Mouse (Mus musculus): ENCODE results near the gene Fpr3. TPM values are rescaled to one million over a fixed set of nuclear protein-coding genes. Genes with fewer than 3 reads are reported as not detected.
A peak's percentile ranks its signal among the peaks of the same experiment; 100 is the strongest.
"Not testable (repeated sequence)": the region's sequence is repeated elsewhere in the genome, so short reads cannot be mapped to it uniquely, and the experiment has no call there.

The Fpr3 gene
- polyA plus RNA-seq, 1 experiment from 2014 or later = not detected

GRCm38 (mm10) chr17:17883840-17884239 is 3.8 kb upstream of the Fpr3 start, which contains the start of gene Fpr1:
Gene Fpr1, minus strand, starts transcription at chr17:17883940.
- no peaks in the 10 kb centered on the region for H3K9me3 ChIP-seq (replicated peaks)
- H3K4me3 ChIP-seq = no peak within 1 kb of the TSS
- H3K27ac ChIP-seq = no peak within 1 kb of the TSS
- no peak within 1 kb of the TSS for H3K4me2 ChIP-seq
- no peaks in the 10 kb centered on the region for H3K36me3 ChIP-seq
- H3K4me1 ChIP-seq (replicated peaks) = no peaks in the 10 kb centered on the region
- ATAC-seq (replicated peaks; ENCODE audit: insufficient number of reproducible peaks, insufficient read depth, low FRiP score, low read depth) = no peak
- no peaks in the 10 kb centered on the region for H3K27me3 ChIP-seq
- no peak within 1 kb of the TSS for H3K9ac ChIP-seq
- 55% methylated on average over 1 of the region's 1 CpGs for WGBS

DNA sequence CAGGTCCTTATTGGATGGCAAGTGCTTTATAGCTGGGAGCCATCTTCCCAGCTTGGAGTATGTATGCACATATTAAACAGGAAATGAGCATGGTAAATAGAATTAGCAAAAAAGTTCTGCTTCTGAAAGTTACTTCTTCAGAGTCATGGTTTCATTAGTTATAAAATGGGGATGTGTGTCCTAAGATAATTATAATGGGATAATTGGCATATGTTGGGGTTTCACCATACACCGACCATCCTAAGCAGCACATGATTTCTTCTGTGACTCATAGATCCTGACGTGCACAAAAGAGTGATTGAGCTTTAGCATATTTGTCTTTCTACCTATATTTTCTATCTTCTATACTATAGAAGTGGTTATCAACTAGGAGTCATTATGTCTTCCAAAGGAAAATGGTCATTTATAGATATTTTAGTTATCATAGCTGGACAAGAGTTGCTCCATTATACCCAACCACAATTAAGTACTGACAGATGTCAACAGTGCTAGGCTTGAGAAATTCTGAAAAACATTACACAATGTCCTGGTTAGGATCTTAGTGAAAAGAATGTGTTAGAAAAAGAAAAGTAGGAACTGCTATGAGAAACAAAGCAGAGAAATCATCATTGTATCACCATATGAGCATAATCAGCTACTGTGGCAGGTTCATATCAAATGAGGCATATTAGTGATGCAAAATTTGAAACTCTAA is 2.2 kb downstream of the Fpr3 start:
- WGBS = 82% methylated on average over 2 of the region's 2 CpGs

DNA sequence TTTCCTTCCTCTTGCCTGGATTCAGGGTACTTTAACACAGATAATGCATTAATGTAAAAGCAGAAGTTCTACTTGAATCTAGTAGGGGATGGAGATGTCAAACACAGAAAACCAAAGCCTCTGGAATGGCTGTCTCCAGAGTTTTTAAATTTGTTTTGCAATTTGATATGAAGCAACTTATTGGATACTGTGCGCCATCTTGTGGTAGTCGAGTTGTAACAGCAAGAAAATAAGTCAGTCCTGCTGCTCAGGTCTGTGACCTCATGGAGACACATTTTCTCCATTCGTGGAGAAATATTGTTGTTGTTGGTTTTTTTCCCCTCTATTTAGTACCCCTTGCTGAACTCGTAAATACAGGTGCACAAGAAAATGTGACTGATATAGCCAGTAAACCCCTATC is 8.4 kb downstream of the Fpr3 start:
- no peak for ATAC-seq (replicated peaks; ENCODE audit: insufficient number of reproducible peaks, insufficient read depth, low FRiP score, low read depth)
- Histone ChIP-seq H3K4me2 (no peak overlapping the region), H3K27ac (no peak overlapping the region), H3K4me3 (no peak overlapping the region), H3K9ac (no peak overlapping the region), H3K4me1 (replicated peaks) (no peaks in the 10 kb centered on the region), H3K36me3 (no peaks in the 10 kb centered on the region), H3K27me3 (no peaks in the 10 kb centered on the region), H3K9me3 (replicated peaks) (no peaks in the 10 kb centered on the region)
- WGBS = 3% methylated on average over 4 of the region's 4 CpGs

More for the DNA sequence above, 2.2 kb downstream of the Fpr3 start:
- no peak for ATAC-seq (replicated peaks; ENCODE audit: insufficient number of reproducible peaks, insufficient read depth, low FRiP score, low read depth)
- Histone ChIP-seq H3K27me3 (no peaks in the 10 kb centered on the region), H3K4me1 (replicated peaks) (no peaks in the 10 kb centered on the region), H3K4me3 (no peak overlapping the region), H3K4me2 (no peak overlapping the region), H3K9me3 (replicated peaks) (no peaks in the 10 kb centered on the region), H3K36me3 (no peaks in the 10 kb centered on the region), H3K9ac (no peak overlapping the region), H3K27ac (no peak overlapping the region)

GRCm38 (mm10) chr17:17899268-17899667 is 11.6 kb downstream of the Fpr3 start:
- ATAC-seq (replicated peaks; ENCODE audit: insufficient number of reproducible peaks, insufficient read depth, low FRiP score, low read depth) = no peak
- H3K36me3 ChIP-seq = no peaks in the 10 kb centered on the region
- no peak overlapping the region for H3K4me2 ChIP-seq
- no peaks in the 10 kb centered on the region for H3K9me3 ChIP-seq (replicated peaks)
- H3K27ac ChIP-seq = no peak overlapping the region
- no peak overlapping the region for H3K4me3 ChIP-seq
- H3K27me3 ChIP-seq = no peaks in the 10 kb centered on the region
- WGBS = 85% methylated on average over 2 of the region's 2 CpGs
- no peaks in the 10 kb centered on the region for H3K4me1 ChIP-seq (replicated peaks)
- H3K9ac ChIP-seq = no peak overlapping the region

- H3K9me3 ChIP-seq (replicated peaks) = no peaks in the 10 kb centered on the region
- H3K9ac ChIP-seq = no peak overlapping the region
- H3K4me3 ChIP-seq = no peak overlapping the region
- 79% methylated on average over 1 of the region's 1 CpGs for WGBS
- no peak overlapping the region for H3K27ac ChIP-seq
- no peak overlapping the region for H3K4me2 ChIP-seq
- H3K27me3 ChIP-seq = no peaks in the 10 kb centered on the region
- H3K36me3 ChIP-seq = no peaks in the 10 kb centered on the region
- no peaks in the 10 kb centered on the region for H3K4me1 ChIP-seq (replicated peaks)
- ATAC-seq (replicated peaks; ENCODE audit: insufficient number of reproducible peaks, insufficient read depth, low FRiP score, low read depth) = no peak
Measured at GRCm38 (mm10) chr17:17900768-17901167, 13.1 kb downstream of the Fpr3 start.

DNA sequence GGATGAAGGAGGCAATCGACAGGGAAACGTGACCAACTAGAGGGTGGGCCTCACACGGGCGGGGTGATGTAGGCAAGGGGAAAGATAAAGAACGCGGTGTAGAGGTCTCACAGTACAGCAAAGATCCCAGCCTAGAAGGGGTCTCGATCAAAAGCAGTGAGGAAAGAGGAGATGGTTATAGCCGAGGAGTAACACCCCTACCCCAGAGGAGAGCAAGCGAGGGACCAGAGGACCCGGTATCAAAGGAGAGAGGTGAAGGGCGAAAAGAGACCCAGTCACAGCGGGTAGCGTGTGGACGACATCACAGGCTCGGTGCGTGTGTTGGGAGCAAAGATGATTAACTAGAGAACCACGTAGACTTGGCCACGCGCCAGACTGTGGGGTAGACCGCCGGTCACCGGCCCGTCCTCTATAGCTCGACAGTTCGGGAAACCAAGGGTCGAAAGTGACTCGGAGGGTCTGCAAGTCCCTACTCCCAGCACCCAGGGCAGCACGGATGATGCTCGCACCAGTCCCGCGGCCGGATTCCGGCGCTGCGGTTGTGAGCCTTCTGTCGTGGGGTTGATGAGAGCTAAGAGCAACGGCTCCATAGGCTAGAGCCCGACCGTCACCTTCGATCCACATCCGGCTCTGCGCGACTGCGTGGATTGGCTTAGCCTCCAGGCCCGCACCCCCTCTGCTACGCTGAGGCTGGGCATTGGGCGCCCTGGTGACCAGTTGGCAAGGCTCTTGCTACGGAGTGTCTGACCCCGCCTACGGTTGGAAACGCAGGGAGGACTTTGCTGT is 22.2 kb downstream of the Fpr3 start:
- ATAC-seq (replicated peaks; ENCODE audit: insufficient number of reproducible peaks, insufficient read depth, low FRiP score, low read depth) = peak; percentile 96
- 12% methylated on average over 51 of the region's 51 CpGs for WGBS
- peak overlapping the region; percentile 57 for H3K9ac ChIP-seq
- H3K4me1 ChIP-seq (replicated peaks) = peaks cover 8% of the 10 kb centered on the region; the same call in 1 of the 2 replicates
- H3K27me3 ChIP-seq = no peaks in the 10 kb centered on the region
- H3K4me3 ChIP-seq = peak overlapping the region; percentile 60
- H3K4me2 ChIP-seq = peak overlapping the region; percentile 89
- no peaks in the 10 kb centered on the region for H3K36me3 ChIP-seq
- no peak overlapping the region for H3K27ac ChIP-seq
- no peaks in the 10 kb centered on the region for H3K9me3 ChIP-seq (replicated peaks)

- not testable (repeated sequence) for H3K4me1 ChIP-seq (replicated peaks); ATAC-seq (replicated peaks; ENCODE audit: insufficient number of reproducible peaks, insufficient read depth, low FRiP score, low read depth); H3K27me3 ChIP-seq; H3K27ac ChIP-seq; H3K4me2 ChIP-seq; H3K9me3 ChIP-seq (replicated peaks); H3K4me3 ChIP-seq; H3K36me3 ChIP-seq; H3K9ac ChIP-seq
- WGBS = 79% methylated on average over 8 of the region's 8 CpGs
Measured at GRCm38 (mm10) chr17:17912618-17913017, 25.0 kb downstream of the Fpr3 start.

DNA sequence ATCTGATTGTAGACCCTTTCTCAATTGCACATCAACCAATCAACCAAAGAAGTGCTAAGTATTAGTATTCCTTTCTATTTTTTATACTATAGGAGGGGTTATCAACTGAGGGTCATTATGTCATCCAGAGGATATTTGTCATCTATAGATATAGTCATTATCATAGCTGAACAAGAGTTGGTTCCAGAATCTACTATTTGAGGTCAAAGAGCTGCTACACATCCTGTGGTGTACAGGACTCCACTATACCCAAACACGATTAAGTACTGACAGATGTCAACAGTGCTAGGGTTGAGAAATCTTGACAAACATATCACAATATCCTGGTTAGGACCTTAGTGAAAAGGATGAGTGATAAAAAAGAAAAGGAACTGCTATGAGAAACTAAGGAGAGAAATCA is 29.7 kb downstream of the Fpr3 start:
- no peak overlapping the region for H3K27ac ChIP-seq
- no peaks in the 10 kb centered on the region for H3K9me3 ChIP-seq (replicated peaks)
- 85% methylated on average over 1 of the region's 1 CpGs for WGBS
- H3K36me3 ChIP-seq = no peaks in the 10 kb centered on the region
- no peak overlapping the region for H3K9ac ChIP-seq
- no peaks in the 10 kb centered on the region for H3K27me3 ChIP-seq
- no peak overlapping the region for H3K4me2 ChIP-seq
- no peak for ATAC-seq (replicated peaks; ENCODE audit: insufficient number of reproducible peaks, insufficient read depth, low FRiP score, low read depth)
- H3K4me3 ChIP-seq = no peak overlapping the region
- H3K4me1 ChIP-seq (replicated peaks) = no peaks in the 10 kb centered on the region

DNA sequence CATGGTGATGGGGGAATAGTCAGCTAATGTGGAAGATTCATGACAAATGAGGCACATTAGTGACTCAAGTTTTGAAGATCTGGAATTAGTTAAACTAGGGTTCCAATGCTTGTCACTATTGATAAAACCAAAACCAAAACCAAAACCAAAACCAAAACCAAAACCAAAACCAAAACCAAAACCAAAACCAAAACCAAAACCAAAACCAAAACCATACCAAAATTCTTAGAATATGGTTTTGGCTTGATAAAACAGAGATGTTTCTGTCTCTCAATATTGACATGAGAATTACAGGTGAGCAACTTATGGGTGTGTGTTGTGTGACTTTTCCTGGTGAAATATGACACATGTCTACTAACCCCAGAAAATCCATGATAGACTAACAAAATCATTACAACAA is 30.1 kb downstream of the Fpr3 start:
- Histone ChIP-seq H3K36me3 (no peaks in the 10 kb centered on the region), H3K4me2 (no peak overlapping the region), H3K9me3 (replicated peaks) (no peaks in the 10 kb centered on the region), H3K4me3 (no peak overlapping the region), H3K9ac (no peak overlapping the region), H3K27ac (no peak overlapping the region), H3K27me3 (no peaks in the 10 kb centered on the region), H3K4me1 (replicated peaks) (no peaks in the 10 kb centered on the region)
- no peak for ATAC-seq (replicated peaks; ENCODE audit: insufficient number of reproducible peaks, insufficient read depth, low FRiP score, low read depth)

DNA sequence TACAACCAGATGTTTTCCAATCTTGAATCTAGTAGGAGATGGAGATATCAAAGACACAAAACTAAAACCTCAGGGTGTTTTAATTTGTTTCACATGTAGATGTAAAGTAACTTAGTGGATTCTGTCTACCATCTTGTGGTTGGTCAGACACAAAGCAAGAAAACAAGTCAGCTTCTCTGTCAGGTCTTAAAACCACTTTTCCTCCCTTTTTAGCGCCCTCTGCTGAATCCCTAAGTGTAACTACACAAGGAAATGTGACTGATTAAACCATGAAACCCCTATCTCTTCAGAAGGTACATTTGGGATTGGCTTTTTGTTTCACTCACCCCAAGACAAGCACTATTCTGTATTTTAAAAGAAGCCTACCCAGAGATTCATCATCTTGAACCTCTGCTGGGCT is 85.8 kb downstream of the Fpr3 start:
- H3K4me1 ChIP-seq (replicated peaks) = no peaks in the 10 kb centered on the region
- no peak overlapping the region for H3K9ac ChIP-seq
- no peak for ATAC-seq (replicated peaks; ENCODE audit: insufficient number of reproducible peaks, insufficient read depth, low FRiP score, low read depth)
- H3K4me2 ChIP-seq = no peak overlapping the region
- H3K36me3 ChIP-seq = no peaks in the 10 kb centered on the region
- no peaks in the 10 kb centered on the region for H3K27me3 ChIP-seq
- peaks cover 6% of the 10 kb centered on the region; the same call in 1 of the 2 replicates for H3K9me3 ChIP-seq (replicated peaks)
- no peak overlapping the region for H3K4me3 ChIP-seq
- 18% methylated on average over 1 of the region's 1 CpGs for WGBS
- no peak overlapping the region for H3K27ac ChIP-seq

DNA sequence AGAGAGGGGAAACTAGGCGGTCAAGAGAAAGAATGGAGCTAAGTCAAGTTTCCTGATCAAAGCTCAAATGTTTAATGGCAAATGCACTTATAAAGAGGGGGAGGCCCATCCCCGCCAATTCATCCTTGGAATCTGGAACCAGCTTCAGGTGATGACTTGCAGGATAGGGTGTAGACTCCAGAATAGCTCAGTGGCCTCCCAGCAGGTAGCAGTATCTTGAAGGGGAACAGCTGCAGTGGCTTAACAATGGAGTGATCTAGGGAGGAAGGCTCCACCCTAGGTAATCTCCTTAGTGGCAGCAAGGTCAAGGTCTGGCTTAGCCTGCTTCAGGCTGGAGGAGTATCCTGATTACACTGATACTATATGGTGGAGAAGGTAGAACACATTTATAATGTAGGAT is 93.6 kb downstream of the Fpr3 start:
- ATAC-seq (replicated peaks; ENCODE audit: insufficient number of reproducible peaks, insufficient read depth, low FRiP score, low read depth); H3K27ac ChIP-seq; H3K9ac ChIP-seq; H3K4me2 ChIP-seq; H3K27me3 ChIP-seq; H3K4me1 ChIP-seq (replicated peaks); H3K36me3 ChIP-seq; H3K9me3 ChIP-seq (replicated peaks); H3K4me3 ChIP-seq: not testable (repeated sequence)
- WGBS = 66% methylated on average over 2 of the region's 2 CpGs

- H3K27me3 ChIP-seq = no peaks in the 10 kb centered on the region
- H3K27ac ChIP-seq = no peak overlapping the region
- no peaks in the 10 kb centered on the region for H3K36me3 ChIP-seq
- no peak for ATAC-seq (replicated peaks; ENCODE audit: insufficient number of reproducible peaks, insufficient read depth, low FRiP score, low read depth)
- no peak overlapping the region for H3K4me2 ChIP-seq
- no peak overlapping the region for H3K9ac ChIP-seq
- H3K4me1 ChIP-seq (replicated peaks) = no peaks in the 10 kb centered on the region
- WGBS = 72% methylated on average over 1 of the region's 1 CpGs
- H3K9me3 ChIP-seq (replicated peaks) = no peaks in the 10 kb centered on the region
- no peak overlapping the region for H3K4me3 ChIP-seq
Measured at GRCm38 (mm10) chr17:18004752-18005151, 117.1 kb downstream of the Fpr3 start.
